ENCODE assay signal across 8 mouse cellular contexts in genomic region chr6:39557723-39558261, GRCm38 (mm10). TPM values are rescaled to one million over a fixed set of nuclear protein-coding genes. Genes with fewer than 3 reads are reported as not detected.
DNase-seq lines count a peak whose midpoint lies in the region; ATAC-seq and TF ChIP-seq lines count a peak whose summit lies in the region.

Gene Dennd2a (minus strand): TSS chr6:39557867.

- TF ChIP-seq EP300 in heart, adult 2 months (IDR thresholded peaks at IDR 0.05; ENCODE audit: insufficient read depth, low read depth, low read length), result no peak

- TF ChIP-seq CTCF in spleen, adult 2 months (IDR thresholded peaks at IDR 0.05; ENCODE audit: extremely low read depth, insufficient read depth, insufficient read length, insufficient replicate concordance), result no peak
- no peak for TF ChIP-seq CTCF in heart, adult 2 months (IDR thresholded peaks at IDR 0.05)
- no peak for TF ChIP-seq CTCF in kidney, adult 2 months (conservative IDR thresholded peaks at IDR 0.05; ENCODE audit: insufficient read depth, insufficient read length, low read depth, low read length)

- peaks cover 6% of the 10 kb centered on the region for H3K4me1 ChIP-seq in spleen, adult 2 months (ENCODE audit: control insufficient read depth, insufficient read depth, insufficient read length)
- peaks cover 42% of the 10 kb centered on the region for H3K4me1 ChIP-seq in embryonic facial prominence, embryonic 13.5 days
- H3K4me1 ChIP-seq in heart, adult 2 months (ENCODE audit: control insufficient read depth, insufficient read depth, low read length), result peaks cover 9% of the 10 kb centered on the region; the same call in 1 of the 2 replicates
- H3K4me1 ChIP-seq in kidney, adult 2 months (ENCODE audit: control insufficient read depth, insufficient read depth, low read length), result no peaks in the 10 kb centered on the region
- peaks cover 22% of the 10 kb centered on the region for H3K4me1 ChIP-seq in limb, embryonic 11.5 days (ENCODE audit: control insufficient read depth, insufficient read depth, low read length)
- H3K4me1 ChIP-seq in midbrain, embryonic 14.5 days (ENCODE audit: control insufficient read depth, insufficient read depth, low read length), result peaks cover 51% of the 10 kb centered on the region
- H3K4me1 ChIP-seq in stomach, embryonic 16.5 days (ENCODE audit: control insufficient read depth, insufficient read depth, low read length), result peaks cover 17% of the 10 kb centered on the region

- TF ChIP-seq POLR2A in spleen, adult 2 months (IDR thresholded peaks at IDR 0.05; ENCODE audit: low read depth, low read length), result no peak
- TF ChIP-seq POLR2A in heart, adult 2 months (IDR thresholded peaks at IDR 0.05; ENCODE audit: insufficient read depth, low read depth, low read length), result no peak
- TF ChIP-seq POLR2A in kidney, adult 2 months (IDR thresholded peaks at IDR 0.05; ENCODE audit: low read depth, low read length), result no peak

- no peaks in the 10 kb centered on the region for H3K36me3 ChIP-seq in spleen, adult 2 months (ENCODE audit: control insufficient read depth, insufficient read depth, low read length)
- peaks cover 10% of the 10 kb centered on the region; the same call in 1 of the 2 replicates for H3K36me3 ChIP-seq in embryonic facial prominence, embryonic 13.5 days
- H3K36me3 ChIP-seq in heart, adult 2 months (ENCODE audit: control insufficient read depth, insufficient read depth, low read length), result no peaks in the 10 kb centered on the region
- no peaks in the 10 kb centered on the region for H3K36me3 ChIP-seq in kidney, adult 2 months (ENCODE audit: control insufficient read depth, insufficient read depth, low read length)
- H3K36me3 ChIP-seq in limb, embryonic 11.5 days (ENCODE audit: control insufficient read depth, insufficient read depth, low read length), result no peaks in the 10 kb centered on the region; the same call in 1 of the 2 replicates
- H3K36me3 ChIP-seq in midbrain, embryonic 14.5 days (ENCODE audit: control insufficient read depth, insufficient read depth, low read length), result 0 out of 2 replicates have a peak, but pooled peaks cover 4% of the 10 kb centered on the region
- H3K36me3 ChIP-seq in stomach, embryonic 16.5 days (ENCODE audit: control insufficient read depth, insufficient read depth, low read length), result no peaks in the 10 kb centered on the region

- peak within 1 kb of the TSS; percentile 71 for H3K4me2 ChIP-seq in embryonic facial prominence, embryonic 13.5 days
- H3K4me2 ChIP-seq in limb, embryonic 11.5 days (ENCODE audit: low read depth, severe bottlenecking), result peak within 1 kb of the TSS; percentile 79
- H3K4me2 ChIP-seq in midbrain, embryonic 14.5 days (ENCODE audit: low read length), result peak within 1 kb of the TSS; percentile 75
- peak within 1 kb of the TSS; percentile 67 for H3K4me2 ChIP-seq in stomach, embryonic 16.5 days (ENCODE audit: low read depth, low read length)

- intact Hi-C loops in heart, adult 2 months (cut with DNase I), result no loop called here

- ATAC-seq in embryonic facial prominence, embryonic 13.5 days (ENCODE audit: insufficient number of reproducible peaks, insufficient read depth, low FRiP score, low TSS enrichment, low read depth), result peak; percentile 94
- ATAC-seq in limb, embryonic 11.5 days (ENCODE audit: insufficient number of reproducible peaks, low FRiP score, low TSS enrichment, low read depth), result peak; percentile 95
- ATAC-seq in midbrain, embryonic 14.5 days (ENCODE audit: low FRiP score, low TSS enrichment), result peak; percentile 95
- ATAC-seq in stomach, embryonic 16.5 days (ENCODE audit: insufficient read depth, low FRiP score), result peak; percentile 92

- H3K79me2 ChIP-seq in heart, adult 2 months (replicated peaks; ENCODE audit: control insufficient read depth, insufficient read depth, low read length), result no peaks in the 10 kb centered on the region

- H3K9ac ChIP-seq in embryonic facial prominence, embryonic 13.5 days, result peak within 1 kb of the TSS; percentile 94
- H3K9ac ChIP-seq in heart, adult 2 months (ENCODE audit: low read depth, low read length), result peak within 1 kb of the TSS; percentile 78
- H3K9ac ChIP-seq in limb, embryonic 11.5 days (ENCODE audit: low read length), result peak within 1 kb of the TSS; percentile 97
- H3K9ac ChIP-seq in midbrain, embryonic 14.5 days (replicated peaks; ENCODE audit: low read length), result peak within 1 kb of the TSS; percentile 92
- H3K9ac ChIP-seq in stomach, embryonic 16.5 days (ENCODE audit: low read length), result peak within 1 kb of the TSS; percentile 94

- 5% methylated on average over 45 of the region's 50 CpGs for WGBS in spleen, adult 2 months
- under 1% methylated on average over 50 of the region's 50 CpGs for WGBS in embryonic facial prominence, embryonic 13.5 days
- 2% methylated on average over 48 of the region's 50 CpGs for WGBS in heart, adult 2 months
- WGBS in kidney, adult 2 months, result 3% methylated on average over 41 of the region's 50 CpGs
- under 1% methylated on average over 47 of the region's 50 CpGs for WGBS in limb, embryonic 11.5 days
- 2% methylated on average over 47 of the region's 50 CpGs for WGBS in midbrain, embryonic 14.5 days
- WGBS in stomach, embryonic 16.5 days, result under 1% methylated on average over 47 of the region's 50 CpGs

- DNase-seq in spleen, adult 2 months (ENCODE audit: low read depth in 1 of 2, low spot score in 2 of 2), result no peak
- DNase-seq in spleen, postnatal 36 days (ENCODE audit: low spot score in 2 of 2), result no peak
- peak; percentile 85 to 87 for DNase-seq in heart, adult 2 months
- DNase-seq in kidney, adult 2 months, result peak; percentile 56
- DNase-seq in limb, embryonic 11.5 days (ENCODE audit: low spot score), result peak; percentile 94
- DNase-seq in midbrain, embryonic 14.5 days, result peak; percentile 97

- H3K27me3 ChIP-seq in spleen, adult 2 months (ENCODE audit: control insufficient read depth, insufficient read depth, low read length), result peaks cover 12% of the 10 kb centered on the region
- no peaks in the 10 kb centered on the region for H3K27me3 ChIP-seq in embryonic facial prominence, embryonic 13.5 days
- no peaks in the 10 kb centered on the region for H3K27me3 ChIP-seq in heart, adult 2 months (ENCODE audit: control insufficient read depth, insufficient read depth, low read length)
- H3K27me3 ChIP-seq in kidney, adult 2 months (replicated peaks; ENCODE audit: control insufficient read depth, insufficient read depth, low read length), result 0 out of 2 replicates have a peak, but pooled peaks cover 1% of the 10 kb centered on the region
- no peaks in the 10 kb centered on the region for H3K27me3 ChIP-seq in limb, embryonic 11.5 days (ENCODE audit: control insufficient read depth, insufficient read depth, low read length)
- no peaks in the 10 kb centered on the region for H3K27me3 ChIP-seq in midbrain, embryonic 14.5 days (ENCODE audit: control insufficient read depth, insufficient read depth, low read length)
- no peaks in the 10 kb centered on the region for H3K27me3 ChIP-seq in stomach, embryonic 16.5 days (ENCODE audit: control insufficient read depth, insufficient read depth, low read length)

- H3K4me3 ChIP-seq in spleen, adult 2 months (ENCODE audit: extremely low read depth, insufficient read depth, insufficient read length), result peak within 1 kb of the TSS; percentile 46
- peak within 1 kb of the TSS; percentile 71 for H3K4me3 ChIP-seq in embryonic facial prominence, embryonic 13.5 days
- H3K4me3 ChIP-seq in heart, adult 2 months, result peak within 1 kb of the TSS; percentile 76
- peak within 1 kb of the TSS; percentile 54 for H3K4me3 ChIP-seq in kidney, adult 2 months (ENCODE audit: insufficient read depth, low read depth, low read length)
- H3K4me3 ChIP-seq in limb, embryonic 11.5 days (ENCODE audit: low read depth, low read length), result peak within 1 kb of the TSS; percentile 91
- peak within 1 kb of the TSS; percentile 80 for H3K4me3 ChIP-seq in midbrain, embryonic 14.5 days (replicated peaks; ENCODE audit: low read depth, low read length)
- H3K4me3 ChIP-seq in stomach, embryonic 16.5 days (replicated peaks; ENCODE audit: low read length), result peak within 1 kb of the TSS; percentile 67

- H3K27ac ChIP-seq in spleen, adult 2 months (ENCODE audit: insufficient read depth, low read length), result peak within 1 kb of the TSS; percentile 49; the same call in 1 of the 2 replicates
- H3K27ac ChIP-seq in embryonic facial prominence, embryonic 13.5 days, result peak within 1 kb of the TSS; percentile 94
- peak within 1 kb of the TSS; percentile 83 for H3K27ac ChIP-seq in heart, adult 2 months
- no peak within 1 kb of the TSS for H3K27ac ChIP-seq in kidney, adult 2 months (ENCODE audit: insufficient read depth, low read depth, low read length)
- H3K27ac ChIP-seq in limb, embryonic 11.5 days (replicated peaks; ENCODE audit: low read depth, low read length), result peak within 1 kb of the TSS; percentile 91
- peak within 1 kb of the TSS; percentile 94 for H3K27ac ChIP-seq in midbrain, embryonic 14.5 days (replicated peaks; ENCODE audit: low read depth, low read length)
- H3K27ac ChIP-seq in stomach, embryonic 16.5 days (ENCODE audit: low read length), result peak within 1 kb of the TSS; percentile 83

- H3K9me3 ChIP-seq in embryonic facial prominence, embryonic 13.5 days, result no peaks in the 10 kb centered on the region
- H3K9me3 ChIP-seq in limb, embryonic 11.5 days (ENCODE audit: control insufficient read depth, low read length), result no peaks in the 10 kb centered on the region
- no peaks in the 10 kb centered on the region for H3K9me3 ChIP-seq in midbrain, embryonic 14.5 days (ENCODE audit: control insufficient read depth, low read length)
- no peaks in the 10 kb centered on the region for H3K9me3 ChIP-seq in stomach, embryonic 16.5 days (replicated peaks; ENCODE audit: control insufficient read depth, low read length)

RNA-seq across cellular contexts. Expression of gene Dennd2a, which starts in this region (rescaled TPM):
- 7.3 and 9.2 TPM in 2 replicates for polyA plus RNA-seq in spleen, adult 2 months (2012; rRNA removed)
- 18.0 and 21.2 TPM in 2 replicates for polyA plus RNA-seq in embryonic facial prominence, embryonic 13.5 days (2015; fragmentation: Nextera tagmentation; extraction: Ambion mirVana)
- 1 to 10 TPM; 6.0 to 6.6 TPM for total RNA-seq in heart, adult 2 months (2021)
- 5.6 and 7.4 TPM in 2 replicates for polyA plus RNA-seq in heart, adult 2 months (2012; rRNA removed)
- 6.3 and 6.6 TPM in 2 replicates for polyA plus RNA-seq in kidney, adult 2 months (2012; rRNA removed)
- polyA plus RNA-seq in limb, embryonic 11.5 days (2014; fragmentation: Nextera tagmentation; extraction: Ambion mirVana), result 37.1 and 37.5 TPM in 2 replicates
- polyA plus RNA-seq in midbrain, embryonic 14.5 days (2014; fragmentation: Nextera tagmentation; extraction: Ambion mirVana), result 23.3 and 31.5 TPM in 2 replicates
- polyA plus RNA-seq in stomach, embryonic 16.5 days (2015; fragmentation: Nextera tagmentation; extraction: Ambion mirVana), result 10.8 and 10.9 TPM in 2 replicates

Comparison
In these comparisons a context has a peak if more than half of its experiments do, and no peak if none do; other contexts are left out.
1. DNase-seq: peak in heart, adult 2 months (2 of 2), kidney, adult 2 months (single experiment), limb, embryonic 11.5 days (single experiment) and midbrain, embryonic 14.5 days (single experiment); none in spleen, adult 2 months (0 of 2) and spleen, postnatal 36 days (0 of 2).
2. Peak in every context shown above with its lines, with median percentiles within 50 percentile points of each other: H3K4me3 ChIP-seq, ATAC-seq, H3K4me2 ChIP-seq and H3K9ac ChIP-seq.